Mouse (Mus musculus) MEL (cell line): ENCODE results near the gene Ercc6. TPM values are rescaled to one million over a fixed set of nuclear protein-coding genes. Genes with fewer than 3 reads are reported as not detected.

Experiments
- DNase-seq: peaks from one replicate; pipeline ENCODE4 v3.0.0; 2011; ENCODE audit warnings: low read depth, low spot score
- H3K27ac ChIP-seq: 2 replicates; pipeline ENCODE4 v1.5.1; 2012; ENCODE audit warnings: low read depth, mild to moderate bottlenecking, control low read depth, low read length, moderate library complexity; ENCODE audit not compliant: control insufficient read depth
- H3K27me3 ChIP-seq, 2 experiments: fragments of 150-350 bp in 1 of 2; sonication (generic) in 1 of 2; 2 replicates each; pipeline ENCODE4 v1.6.1; 2012; ENCODE audit warnings: low read length in 2 of 2, mild to moderate bottlenecking in 2 of 2, improper control_type of control experiment in 1 of 2, moderate library complexity in 1 of 2; ENCODE audit not compliant: insufficient read depth in 2 of 2, control insufficient read depth in 1 of 2
- H3K36me3 ChIP-seq, 2 experiments: 2 replicates each; pipeline ENCODE4 v1.6.1; 2012 to 2014; ENCODE audit warnings: low read length in 2 of 2, improper control_type of control experiment in 1 of 2, inconsistent platforms in 1 of 2, mild to moderate bottlenecking in 1 of 2; ENCODE audit not compliant: insufficient read depth in 2 of 2, control insufficient read depth in 1 of 2
- H3K4me1 ChIP-seq, 2 experiments: fragments of 150-350 bp in 1 of 2; sonication (generic) in 1 of 2; 2 replicates each; pipeline ENCODE4 v1.6.1; 2012; ENCODE audit warnings: low read length in 2 of 2, improper control_type of control experiment in 1 of 2, mild to moderate bottlenecking in 1 of 2; ENCODE audit not compliant: insufficient read depth in 2 of 2, control insufficient read depth in 1 of 2
- H3K4me3 ChIP-seq, 2 experiments: fragments of 150-350 bp in 1 of 2; sonication (generic) in 1 of 2; 2 replicates each; pipeline ENCODE4 v1.5.1; 2012; ENCODE audit warnings: low read depth in 2 of 2, low read length in 2 of 2, mild to moderate bottlenecking in 2 of 2, moderate library complexity in 2 of 2, control low read depth in 1 of 2, improper control_type of control experiment in 1 of 2; ENCODE audit not compliant: control insufficient read depth in 1 of 2, insufficient read depth in 1 of 2
- H3K79me2 ChIP-seq: 2 replicates; pipeline ENCODE4 v1.6.1; 2012; ENCODE audit warnings: mild to moderate bottlenecking, low read length, moderate library complexity; ENCODE audit not compliant: control insufficient read depth, poor library complexity, insufficient read depth
- H3K9ac ChIP-seq: 2 replicates; pipeline ENCODE4 v1.6.1; 2012; ENCODE audit warnings: low read depth, mild to moderate bottlenecking, control low read depth, low read length, moderate library complexity; ENCODE audit not compliant: control insufficient read depth, poor library complexity, severe bottlenecking
- H3K9me3 ChIP-seq: fragments of 150-350 bp; sonication (generic); replicated peaks from 2 replicates; pipeline ENCODE4 v1.6.1; 2012; ENCODE audit warnings: mild to moderate bottlenecking, low read length, improper control_type of control experiment, moderate library complexity; ENCODE audit not compliant: insufficient read depth
- CHD1 ChIP-seq: IDR thresholded peaks from 2 replicates; pipeline ENCODE4 v1.6.1; 2012; ENCODE audit warnings: low read depth, mild to moderate bottlenecking, inconsistent platforms, low read length, improper control_type of control experiment
- CHD2 ChIP-seq: IDR thresholded peaks from 2 replicates; pipeline ENCODE4 v1.6.1; 2011; ENCODE audit warnings: low read length, improper control_type of control experiment
- GABPA ChIP-seq: IDR thresholded peaks from 2 replicates; pipeline ENCODE4 v1.6.1; 2012; ENCODE audit warnings: low read depth, mild to moderate bottlenecking, inconsistent platforms, low read length, improper control_type of control experiment, moderate library complexity
- MAFK ChIP-seq: IDR thresholded peaks from 2 replicates; pipeline ENCODE4 v1.6.1; 2011; ENCODE audit warnings: low read depth, mild to moderate bottlenecking, low read length, improper control_type of control experiment, borderline replicate concordance
- MAZ ChIP-seq: IDR thresholded peaks from 2 replicates; pipeline ENCODE4 v1.6.1; 2012; ENCODE audit warnings: low read depth, mild to moderate bottlenecking, inconsistent platforms, low read length, improper control_type of control experiment
- MEF2A ChIP-seq: IDR thresholded peaks from 2 replicates; pipeline ENCODE4 v1.6.1; 2014; ENCODE audit warnings: low read depth, mild to moderate bottlenecking, inconsistent platforms, low read length, improper control_type of control experiment; ENCODE audit not compliant: poor library complexity, insufficient replicate concordance, severe bottlenecking; ENCODE audit errors: extremely low read depth
- MYB ChIP-seq: IDR thresholded peaks from 2 replicates; pipeline ENCODE4 v1.6.1; 2011; ENCODE audit warnings: mild to moderate bottlenecking, low read depth, low read length, improper control_type of control experiment
- MYC ChIP-seq: IDR thresholded peaks from 2 replicates; pipeline ENCODE4 v1.6.1; 2011; ENCODE audit warnings: low read depth, mild to moderate bottlenecking, low read length, improper control_type of control experiment, moderate library complexity
- NELFE ChIP-seq: IDR thresholded peaks from 2 replicates; pipeline ENCODE4 v1.6.1; 2011; ENCODE audit warnings: low read depth, low read length, improper control_type of control experiment
- NRF1 ChIP-seq: IDR thresholded peaks from 2 replicates; pipeline ENCODE4 v1.6.1; 2014; ENCODE audit warnings: low read depth, mild to moderate bottlenecking, inconsistent platforms, low read length, improper control_type of control experiment, moderate library complexity; ENCODE audit not compliant: poor library complexity, insufficient read depth, severe bottlenecking
- POLR2AphosphoS2 ChIP-seq: IDR thresholded peaks from 2 replicates; pipeline ENCODE4 v1.6.1; 2011; ENCODE audit warnings: low read length, improper control_type of control experiment
- POLR2AphosphoS5 ChIP-seq: IDR thresholded peaks from 2 replicates; pipeline ENCODE4 v1.6.1; 2012; ENCODE audit warnings: low read depth, borderline replicate concordance, mild to moderate bottlenecking, inconsistent platforms, low read length, moderate library complexity, mixed read lengths
- RAD21 ChIP-seq: IDR thresholded peaks from 2 replicates; pipeline ENCODE4 v1.6.1; 2011; ENCODE audit warnings: mild to moderate bottlenecking, low read depth, low read length, improper control_type of control experiment
- RCOR1 ChIP-seq: IDR thresholded peaks from 2 replicates; pipeline ENCODE4 v1.6.1; 2012; ENCODE audit warnings: low read depth, mild to moderate bottlenecking, inconsistent platforms, low read length, improper control_type of control experiment
- SIN3A ChIP-seq: IDR thresholded peaks from 2 replicates; pipeline ENCODE4 v1.6.1; 2012; ENCODE audit warnings: low read length, improper control_type of control experiment, inconsistent platforms
- SMC3 ChIP-seq: IDR thresholded peaks from 2 replicates; pipeline ENCODE4 v1.6.1; 2011; ENCODE audit warnings: low read depth, low read length, improper control_type of control experiment
- TBP ChIP-seq: IDR thresholded peaks from 2 replicates; pipeline ENCODE4 v1.8.0; 2011; ENCODE audit warnings: low read depth, low read length, improper control_type of control experiment
- UBTF ChIP-seq: IDR thresholded peaks from 2 replicates; pipeline ENCODE4 v1.6.1; 2012; ENCODE audit warnings: low read depth, mild to moderate bottlenecking, inconsistent platforms, low read length, improper control_type of control experiment, moderate library complexity, borderline replicate concordance; ENCODE audit not compliant: insufficient read depth
- USF1 ChIP-seq: IDR thresholded peaks from 2 replicates; pipeline ENCODE4 v1.6.1; 2014; ENCODE audit warnings: low read depth, mild to moderate bottlenecking, inconsistent platforms, low read length, improper control_type of control experiment, moderate library complexity
- USF2 ChIP-seq, 2 experiments: IDR thresholded peaks; 2 replicates each; pipeline ENCODE4 v1.6.1; 2011 to 2012; ENCODE audit warnings: improper control_type of control experiment in 2 of 2, low read length in 2 of 2, borderline replicate concordance in 1 of 2, inconsistent platforms in 1 of 2, low read depth in 1 of 2, mild to moderate bottlenecking in 1 of 2; ENCODE audit not compliant: insufficient read depth in 1 of 2
- ZC3H11A ChIP-seq: IDR thresholded peaks from 2 replicates; pipeline ENCODE4 v1.6.1; 2012; ENCODE audit warnings: low read depth, mild to moderate bottlenecking, inconsistent platforms, low read length, improper control_type of control experiment
- ZKSCAN1 ChIP-seq: IDR thresholded peaks from 2 replicates; pipeline ENCODE4 v1.6.1; 2012; ENCODE audit warnings: low read depth, mild to moderate bottlenecking, inconsistent platforms, low read length, improper control_type of control experiment, moderate library complexity
- ZNF384 ChIP-seq: IDR thresholded peaks from 2 replicates; pipeline ENCODE4 v1.6.1; 2012; ENCODE audit warnings: low read depth, mild to moderate bottlenecking, inconsistent platforms, low read length, improper control_type of control experiment
- polyA plus RNA-seq, 2 experiments: library from polyadenylated mRNA; stranded (reverse) in 1 of 2; unstranded in 1 of 2; fragments of >175 nt in 1 of 2; fragments of >200 nt in 1 of 2; gene quantifications; 2 replicates each; pipeline versions ENCODE4 v1.2.1 to v1.2.4; 2012; ENCODE audit warnings: low replicate concordance in 2 of 2, low read depth in 1 of 2; ENCODE audit not compliant: insufficient read length in 2 of 2, insufficient read depth in 1 of 2, missing spikeins in 1 of 2
- total RNA-seq: library from RNA; depleted of rRNA; stranded (reverse); fragments of 300-350 nt; gene quantifications from 2 replicates; pipeline ENCODE4 v1.2.3, GENCODE M21; 2012

Gene Ercc6
- total and polyA plus RNA-seq, 3 experiments = 15.1 to 186 (median 15.4) TPM

DNA sequence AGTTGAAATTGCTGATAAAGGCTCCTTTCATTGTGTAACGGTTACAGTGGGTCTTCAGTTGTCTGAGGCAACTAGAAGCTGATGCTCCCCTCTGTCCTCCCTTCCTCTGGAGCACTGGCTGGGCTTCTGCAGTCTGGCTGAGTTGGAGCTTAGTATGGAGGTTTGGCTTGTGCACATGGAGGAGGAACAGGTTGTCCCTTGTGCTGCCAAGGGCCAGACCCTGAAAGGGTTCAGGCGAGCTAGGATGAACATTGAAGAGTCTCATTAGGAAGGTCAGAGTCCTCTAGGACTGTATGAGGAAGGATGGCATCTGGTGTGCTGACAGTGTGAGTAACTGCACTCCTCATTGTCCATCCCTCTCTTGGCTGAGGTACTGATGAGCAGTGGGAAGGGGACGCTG is 18.1 kb downstream of the Ercc6 start:
- TF ChIP-seq POLR2AphosphoS5 (no peak), MYC (no peak), USF1 (no peak), GABPA (no peak)
- no peak for DNase-seq
- H3K36me3 ChIP-seq = peaks cover 0 to 19% of the 10 kb centered on the region in 2 experiments; a peak in 2 of 4 replicates

DNA sequence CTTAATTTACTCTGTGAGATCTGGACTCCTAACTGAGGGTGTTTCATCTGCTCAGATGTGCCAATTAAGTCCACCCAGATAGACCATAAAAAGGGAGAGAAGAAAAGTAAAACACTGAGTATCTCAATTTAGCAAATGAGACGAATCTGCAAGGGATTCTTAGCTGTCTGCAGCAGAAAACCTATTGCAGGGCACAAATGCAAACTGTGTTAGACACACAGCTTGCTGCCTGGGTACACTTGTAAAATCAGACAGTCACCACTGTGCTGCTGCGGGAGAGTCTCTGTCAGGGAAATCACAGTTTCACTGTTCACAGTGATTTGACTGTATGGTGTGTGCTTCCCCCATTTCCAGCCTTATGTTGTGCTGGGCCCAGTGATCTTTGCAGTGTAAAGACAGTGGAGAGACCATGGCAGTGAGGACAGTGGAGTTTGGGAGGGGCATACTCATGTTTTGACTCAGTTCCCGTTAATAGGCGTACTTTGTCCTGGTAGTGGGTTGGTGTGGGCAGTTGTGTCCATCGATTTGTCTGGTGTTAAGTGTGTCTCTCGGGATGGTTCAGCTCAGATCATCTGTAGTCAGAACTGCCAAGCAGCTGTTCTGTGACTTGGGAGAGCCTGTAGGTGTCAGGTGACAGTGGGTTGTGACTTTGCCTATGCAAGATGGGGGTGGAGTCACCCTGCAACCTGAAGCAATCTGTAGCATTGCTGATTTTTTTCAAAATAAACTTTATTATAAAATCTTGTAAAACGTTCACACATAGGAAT is 19.2 kb downstream of the Ercc6 start:
- Histone ChIP-seq H3K36me3 (peaks cover 0 to 19% of the 10 kb centered on the region in 2 experiments; a peak in 2 of 4 replicates), H3K9ac (no peak overlapping the region), H3K79me2 (peaks cover 5% of the 10 kb centered on the region; the same call in 1 of the 2 replicates), H3K27ac (no peak overlapping the region), H3K4me1 (no peaks in the 10 kb centered on the region), H3K9me3 (no peaks in the 10 kb centered on the region), H3K27me3 (no peaks in the 10 kb centered on the region), H3K4me3 (no peak overlapping the region)
- TF ChIP-seq USF2 (IDR thresholded peaks at IDR 0.05; ENCODE audit: borderline replicate concordance in 1 of 2, insufficient read depth in 1 of 2, low read depth in 1 of 2, low read length in 2 of 2) (no peak), RCOR1 (no peak), ZC3H11A (no peak), POLR2AphosphoS2 (no peak), RAD21 (no peak), SIN3A (no peak)
- no peak for DNase-seq

More for the DNA sequence above, 18.1 kb downstream of the Ercc6 start:
- Histone ChIP-seq H3K27me3 (no peaks in the 10 kb centered on the region), H3K79me2 (peaks cover 7% of the 10 kb centered on the region; the same call in 1 of the 2 replicates), H3K4me3 (no peak overlapping the region), H3K4me1 (no peaks in the 10 kb centered on the region), H3K9me3 (no peaks in the 10 kb centered on the region), H3K27ac (no peak overlapping the region), H3K9ac (no peak overlapping the region)

DNA sequence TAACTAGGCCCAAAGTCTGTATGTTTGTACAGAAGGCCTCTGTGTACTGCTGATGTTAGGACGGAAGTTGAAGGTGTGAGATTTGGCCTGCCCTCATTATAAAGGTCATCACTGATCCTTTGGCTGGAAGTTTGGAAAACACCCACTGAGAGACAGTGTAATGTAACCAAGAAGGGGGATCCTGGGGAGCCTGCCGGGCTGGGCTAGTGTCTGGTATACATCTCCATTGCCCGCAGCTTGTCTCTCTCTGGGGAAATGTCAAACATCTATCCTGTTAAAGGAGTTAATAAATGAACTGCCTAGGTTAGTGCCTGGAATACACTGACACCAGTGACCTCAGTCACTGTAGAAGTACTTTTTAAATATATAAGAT is 19.8 kb downstream of the Ercc6 start:
- TF ChIP-seq MYB = no peak
- TF ChIP-seq MAFK = no peak
- no peak for TF ChIP-seq CHD2
- TF ChIP-seq POLR2AphosphoS2 = no peak
- TF ChIP-seq MEF2A = no peak
- TF ChIP-seq MAZ = no peak
- no peak for TF ChIP-seq NRF1
- no peak for TF ChIP-seq NELFE
- TF ChIP-seq ZNF384 = no peak
- TF ChIP-seq CHD1 = no peak
- TF ChIP-seq UBTF = no peak
- no peak for TF ChIP-seq TBP
- TF ChIP-seq USF1 = no peak
- no peak for TF ChIP-seq SMC3
- no peak for TF ChIP-seq ZKSCAN1
- TF ChIP-seq, all 39 proteins: peak for 0
- H3K27me3 ChIP-seq = no peaks in the 10 kb centered on the region
- H3K79me2 ChIP-seq = peaks cover 7% of the 10 kb centered on the region; the same call in 1 of the 2 replicates
- no peak overlapping the region for H3K9ac ChIP-seq
- H3K4me1 ChIP-seq = no peaks in the 10 kb centered on the region
- H3K27ac ChIP-seq = no peak overlapping the region
- H3K9me3 ChIP-seq = no peaks in the 10 kb centered on the region
- peaks cover 0 to 14% of the 10 kb centered on the region in 2 experiments; a peak in 2 of 4 replicates for H3K36me3 ChIP-seq
- H3K4me3 ChIP-seq = no peak overlapping the region
- DNase-seq = no peak
